Mouse (Mus musculus) ES-Bruce4 (cell line): ENCODE data around the gene Ggn. TPM values are rescaled to one million over a fixed set of nuclear protein-coding genes. Genes with fewer than 3 reads are reported as not detected.

Experiments used
- H3K27ac ChIP-seq: 2 replicates; pipeline ENCODE4 v1.5.1; 2012; ENCODE audit warnings: low read length, inconsistent platforms; ENCODE audit not compliant: insufficient read depth
- H3K27me3 ChIP-seq: 2 replicates; pipeline ENCODE4 v1.6.1; 2012; ENCODE audit warnings: mild to moderate bottlenecking, low read length, inconsistent platforms; ENCODE audit not compliant: control insufficient read depth, poor library complexity, insufficient read depth, severe bottlenecking
- H3K36me3 ChIP-seq: 2 replicates; pipeline ENCODE4 v1.6.1; 2012; ENCODE audit warnings: inconsistent platforms, mild to moderate bottlenecking, low read length, moderate library complexity; ENCODE audit not compliant: control insufficient read depth, poor library complexity, insufficient read depth, severe bottlenecking
- H3K4me1 ChIP-seq: one replicate; pipeline ENCODE4 v1.8.1; 2011; ENCODE audit warnings: low read length; ENCODE audit not compliant: control insufficient read depth, insufficient read depth
- H3K4me3 ChIP-seq: 2 replicates; pipeline ENCODE4 v1.5.1; 2011; ENCODE audit warnings: low read depth, mild to moderate bottlenecking, low read length
- H3K9ac ChIP-seq: 2 replicates; pipeline ENCODE4 v1.6.1; 2012; ENCODE audit warnings: low read depth, mild to moderate bottlenecking, inconsistent platforms; ENCODE audit not compliant: poor library complexity, severe bottlenecking
- H3K9me3 ChIP-seq: replicated peaks from 2 replicates; pipeline ENCODE4 v1.6.1; 2012; ENCODE audit warnings: mild to moderate bottlenecking, low read length, inconsistent platforms; ENCODE audit not compliant: control insufficient read depth, poor library complexity, insufficient read depth, severe bottlenecking
- CTCF ChIP-seq: IDR thresholded peaks from one replicate; pipeline ENCODE4 v1.8.1; 2011; ENCODE audit warnings: low read depth, low read length
- EP300 ChIP-seq: IDR thresholded peaks from 2 replicates; pipeline ENCODE4 v1.6.1; 2011; ENCODE audit warnings: low read depth, low read length; ENCODE audit not compliant: insufficient read depth
- POLR2A ChIP-seq: IDR thresholded peaks from one replicate; pipeline ENCODE4 v1.8.1; 2011; ENCODE audit warnings: low read length; ENCODE audit not compliant: insufficient read depth
- polyA plus RNA-seq: library from polyadenylated mRNA; stranded (reverse); fragments of >200 nt; gene quantifications from 2 replicates; pipeline ENCODE4 v1.2.4, GENCODE M21; 2011; ENCODE audit warnings: low read depth; ENCODE audit not compliant: missing spikeins, insufficient read depth, insufficient read length

Gene Ggn
- not detected in 2 replicates for polyA plus RNA-seq

DNA sequence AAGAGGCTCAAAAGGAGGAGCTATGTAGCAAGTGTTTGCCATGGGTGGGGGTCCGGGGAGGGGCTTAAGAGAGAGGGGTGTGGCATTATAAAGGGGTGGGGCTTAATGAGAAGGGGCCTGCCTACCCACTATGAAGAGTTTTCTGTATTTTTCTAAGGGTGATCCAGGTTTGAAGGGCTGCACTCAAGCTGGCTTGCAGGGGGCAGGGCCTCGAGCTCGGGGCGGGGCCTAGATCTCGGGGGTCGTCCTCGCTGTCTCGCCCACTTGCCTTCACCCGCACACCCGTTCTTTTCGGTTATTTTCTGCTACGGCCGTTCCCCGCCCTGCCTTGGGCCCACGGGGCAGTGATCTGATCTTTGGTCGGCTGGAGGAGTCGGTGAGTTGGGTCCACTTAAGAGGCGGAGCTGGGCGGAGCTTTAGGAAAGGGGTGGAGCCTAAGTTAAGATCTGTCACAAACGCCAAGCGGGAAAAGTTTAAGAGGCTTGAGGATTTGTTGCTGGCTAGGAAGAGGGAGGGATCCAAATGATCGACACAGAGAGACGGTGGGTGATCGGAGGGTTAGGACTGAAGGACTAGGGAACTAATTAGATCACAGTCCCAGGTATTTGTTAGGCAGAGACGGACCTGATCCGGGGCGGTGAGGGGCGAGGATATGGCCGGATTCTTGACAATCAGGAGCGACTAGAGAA lies at the start of gene Ggn, which contains the start of gene Spred3:
Gene Ggn, plus strand, starts transcription at position 145 of the 689 bp plus-strand sequence.
Gene Spred3, minus strand, starts transcription at position 346 of the 689 bp plus-strand sequence.
- Histone ChIP-seq H3K4me1 (peaks cover 2% of the 10 kb centered on the region), H3K27ac (0 out of 2 replicates have a peak within 1 kb of the TSS, but pooled peaks have one; percentile 43), H3K36me3 (peaks cover 1% of the 10 kb centered on the region), H3K27me3 (no peaks in the 10 kb centered on the region), H3K9ac (peak within 1 kb of the TSS; percentile 76), H3K4me3 (peak within 1 kb of the TSS; percentile 69), H3K9me3 (no peaks in the 10 kb centered on the region)
- TF ChIP-seq EP300: no peak
- TF ChIP-seq POLR2A: no peak
- no peak for TF ChIP-seq CTCF

DNA sequence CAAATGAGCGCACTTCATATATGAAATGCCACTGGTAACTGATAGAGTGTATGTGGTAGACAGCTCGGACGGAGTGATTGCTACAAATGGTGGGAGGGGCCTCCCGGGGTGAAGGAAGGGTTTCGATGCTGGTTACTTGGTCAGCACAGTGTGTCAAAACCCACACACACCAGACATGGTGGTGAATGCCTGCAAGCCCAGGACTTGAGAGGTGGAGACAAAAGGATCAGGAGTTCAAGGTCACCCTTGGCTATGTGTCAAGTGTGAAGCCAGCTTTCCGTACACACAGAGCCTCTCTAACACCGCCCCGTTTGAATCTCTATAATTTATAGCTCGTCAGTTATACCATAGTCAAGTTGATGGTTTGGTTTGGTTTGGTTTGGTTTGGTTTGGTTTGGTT lies 47.2 kb upstream of the Ggn start:
- Histone ChIP-seq H3K27me3 (no peaks in the 10 kb centered on the region), H3K36me3 (no peaks in the 10 kb centered on the region), H3K4me3 (no peak overlapping the region), H3K4me1 (peaks cover 10% of the 10 kb centered on the region), H3K27ac (no peak overlapping the region), H3K9me3 (no peaks in the 10 kb centered on the region), H3K9ac (no peak overlapping the region)
- TF ChIP-seq EP300 (no peak), POLR2A (no peak), CTCF (no peak)

DNA sequence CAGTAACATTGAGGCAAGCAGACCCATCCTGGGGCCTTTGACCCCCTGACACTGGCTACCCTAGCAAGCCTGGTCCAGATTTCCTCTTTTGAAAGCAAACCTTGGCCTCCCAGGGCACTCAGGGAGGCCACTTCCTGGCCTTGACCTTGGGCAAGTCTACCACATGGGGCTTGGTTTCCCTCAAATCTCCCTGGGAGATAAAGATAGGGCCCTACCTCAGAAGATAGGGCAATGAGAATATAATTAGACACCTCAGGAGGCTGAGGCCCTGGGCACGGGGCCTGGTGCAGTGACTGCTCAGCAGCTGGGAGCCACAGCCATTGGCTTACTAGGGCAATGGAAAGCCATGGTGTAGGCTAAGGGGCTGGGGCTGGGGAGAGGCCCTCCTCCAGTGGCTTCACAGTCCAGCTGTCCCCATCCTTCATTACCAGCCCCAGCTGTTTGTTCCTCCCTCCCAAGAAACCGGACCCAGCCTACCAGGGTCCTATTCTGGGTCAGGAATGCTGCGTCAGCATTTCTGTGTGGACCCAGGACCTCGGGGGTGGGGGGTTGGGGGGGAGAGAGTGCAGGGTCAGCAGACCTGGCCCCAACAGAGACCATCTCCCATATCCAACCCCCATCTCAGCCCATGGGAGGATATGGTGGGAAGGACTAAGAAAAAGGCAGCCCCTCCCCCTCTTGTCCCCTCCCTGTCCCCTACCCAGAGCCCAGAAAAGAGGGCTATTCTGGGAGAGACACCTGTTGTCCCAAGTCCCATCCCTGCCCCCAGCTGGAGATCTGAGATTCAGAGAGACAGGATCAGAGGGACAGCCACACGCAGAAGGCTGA lies 46.3 kb upstream of the Ggn start:
- Histone ChIP-seq H3K4me3 (peak overlapping the region; percentile 79), H3K27ac (no peak overlapping the region), H3K36me3 (no peaks in the 10 kb centered on the region), H3K4me1 (peaks cover 8% of the 10 kb centered on the region), H3K9ac (peak overlapping the region; percentile 61), H3K27me3 (no peaks in the 10 kb centered on the region), H3K9me3 (no peaks in the 10 kb centered on the region)
- no peak for TF ChIP-seq CTCF
- TF ChIP-seq EP300: no peak
- no peak for TF ChIP-seq POLR2A

DNA sequence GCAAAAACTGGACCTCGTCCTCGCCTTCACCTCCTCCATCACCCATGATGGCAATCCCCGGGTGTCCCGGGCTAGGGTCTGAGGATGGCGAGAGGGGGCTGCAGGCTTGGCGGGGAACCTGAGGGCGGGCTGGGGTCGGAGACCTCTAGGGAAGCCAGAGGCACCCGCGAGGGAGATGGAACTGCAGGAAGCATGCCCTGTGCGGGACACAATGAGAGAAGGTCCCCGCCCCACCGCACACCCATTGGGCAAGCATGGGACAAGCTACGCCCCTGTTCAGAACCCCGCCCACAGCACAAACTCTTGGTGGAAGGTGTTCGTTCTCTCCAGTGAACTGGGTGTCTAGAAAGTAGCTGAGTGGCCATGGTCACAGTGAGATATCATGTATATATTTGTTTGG lies 45.0 kb upstream of the Ggn start, which contains the start of gene Ryr1:
Gene Ryr1, minus strand, starts transcription at position 210 of the 400 bp plus-strand sequence.
- Histone ChIP-seq H3K4me1 (peaks cover 8% of the 10 kb centered on the region), H3K4me3 (peak within 1 kb of the TSS; percentile 79), H3K9ac (peak within 1 kb of the TSS; percentile 61), H3K27me3 (no peaks in the 10 kb centered on the region), H3K9me3 (no peaks in the 10 kb centered on the region), H3K27ac (peak within 1 kb of the TSS; percentile 74), H3K36me3 (no peaks in the 10 kb centered on the region)
- TF ChIP-seq CTCF: no peak
- TF ChIP-seq EP300: no peak
- TF ChIP-seq POLR2A: peak; percentile 77

DNA sequence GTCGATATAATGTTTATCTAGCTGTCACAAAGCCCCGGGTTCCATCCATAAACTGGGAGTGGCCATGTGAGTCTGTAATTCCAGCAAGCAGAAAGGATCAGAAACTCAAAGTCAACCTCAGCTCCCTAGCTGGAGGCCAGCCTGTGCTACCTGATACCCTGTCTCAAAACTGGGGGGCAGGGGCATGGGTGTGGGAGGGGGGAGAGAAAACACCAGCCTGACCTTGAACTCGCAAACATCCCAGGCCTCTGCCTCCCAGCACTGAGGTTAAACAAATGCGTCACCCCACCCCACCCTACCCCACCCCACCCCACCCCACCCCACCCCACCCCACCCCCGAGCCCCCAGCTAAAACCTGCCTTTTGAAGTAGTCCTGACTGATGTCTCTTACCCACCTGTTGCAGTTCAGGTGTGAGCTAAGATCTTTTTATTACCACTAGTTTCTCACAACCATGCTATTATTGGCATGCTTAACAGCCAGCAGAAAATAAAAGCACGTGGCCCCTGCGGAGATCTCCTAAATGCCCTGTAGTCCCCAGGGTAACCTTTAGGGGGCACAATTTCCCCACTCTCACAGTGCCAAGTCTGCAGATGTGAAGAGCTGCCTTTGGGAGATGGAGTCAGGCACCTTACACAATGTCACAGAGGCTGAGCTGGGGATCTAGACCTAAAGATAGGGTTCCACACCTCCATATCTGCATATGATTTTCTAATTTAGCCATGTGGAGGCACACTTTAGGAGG lies 43.7 kb upstream of the Ggn start:
- TF ChIP-seq CTCF (peak; percentile 74), EP300 (peak; percentile 90), POLR2A (no peak)
- H3K9ac ChIP-seq: no peak overlapping the region
- H3K27ac ChIP-seq: peak overlapping the region; percentile 74
- no peak overlapping the region for H3K4me3 ChIP-seq
- no peaks in the 10 kb centered on the region for H3K27me3 ChIP-seq
- H3K9me3 ChIP-seq: no peaks in the 10 kb centered on the region
- peaks cover 8% of the 10 kb centered on the region for H3K4me1 ChIP-seq
- H3K36me3 ChIP-seq: no peaks in the 10 kb centered on the region
